Mouse (Mus musculus): ENCODE measurements at regions not wholly inside any gene's neighbourhood (a gene's known extent, or its start where the extent isn't known, plus 50 kb on each side); places are given as distances from the start of the nearest gene placed in this dataset.
A peak's percentile ranks its signal among the peaks of the same experiment; 100 is the strongest.

DNA sequence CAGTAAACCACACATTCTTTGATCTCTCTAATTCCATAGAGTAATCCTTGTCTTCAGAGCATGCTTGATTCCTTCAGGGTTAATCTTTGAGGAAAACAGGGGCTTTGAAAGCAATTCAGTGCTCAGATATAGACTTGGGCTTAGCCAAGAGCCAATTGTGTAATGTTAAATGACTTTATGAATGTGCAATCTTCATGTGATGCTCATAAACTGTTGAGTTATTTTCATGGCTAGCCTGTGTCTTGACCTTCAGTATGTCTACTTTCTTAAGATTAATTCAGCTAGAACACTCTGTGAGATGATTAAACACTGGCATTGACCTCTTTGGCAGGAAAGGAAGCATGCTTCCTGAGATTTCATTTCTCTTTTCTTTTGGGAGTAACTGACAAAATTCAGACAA, 147.8 kb downstream of the Gabrg2 start:
- H3K4me1 ChIP-seq (ENCODE audit: control insufficient read depth, insufficient read depth, low read length), result no peaks in the 10 kb centered on the region
- H3K27me3 ChIP-seq (replicated peaks; ENCODE audit: control insufficient read depth, insufficient read depth, low read length), result no peaks in the 10 kb centered on the region
- H3K27ac ChIP-seq (ENCODE audit: low read length), result no peak overlapping the region
- H3K9me3 ChIP-seq (ENCODE audit: control insufficient read depth, low read length), result no peaks in the 10 kb centered on the region
- H3K4me2 ChIP-seq (ENCODE audit: low read depth, low read length), result no peak overlapping the region
- H3K4me3 ChIP-seq (ENCODE audit: low read length), result no peak overlapping the region
- no peak overlapping the region for H3K9ac ChIP-seq (ENCODE audit: low read depth, low read length)
- no peaks in the 10 kb centered on the region for H3K36me3 ChIP-seq (ENCODE audit: control insufficient read depth, insufficient read depth, low read length)
- peak; percentile 86 for ATAC-seq

- Histone ChIP-seq H3K4me2 (ENCODE audit: low read depth, low read length) (no peak overlapping the region), H3K9ac (ENCODE audit: low read depth, low read length) (no peak overlapping the region), H3K36me3 (ENCODE audit: control insufficient read depth, insufficient read depth, low read length) (no peaks in the 10 kb centered on the region), H3K4me3 (ENCODE audit: low read length) (no peak overlapping the region), H3K27ac (ENCODE audit: low read length) (no peak overlapping the region), H3K9me3 (ENCODE audit: control insufficient read depth, low read length) (no peaks in the 10 kb centered on the region), H3K4me1 (ENCODE audit: control insufficient read depth, insufficient read depth, low read length) (no peaks in the 10 kb centered on the region), H3K27me3 (replicated peaks; ENCODE audit: control insufficient read depth, insufficient read depth, low read length) (no peaks in the 10 kb centered on the region)
- no peak for ATAC-seq
- 56% methylated on average over 2 of the region's 2 CpGs for WGBS
These were observed 174.5 kb downstream of the Gabrg2 start for GRCm38 (mm10) chr11:41825978-41826679.

- ATAC-seq, result no peak
- Histone ChIP-seq H3K4me3 (ENCODE audit: low read length) (no peak overlapping the region), H3K36me3 (ENCODE audit: control insufficient read depth, insufficient read depth, low read length) (no peaks in the 10 kb centered on the region), H3K9me3 (ENCODE audit: control insufficient read depth, low read length) (no peaks in the 10 kb centered on the region), H3K4me2 (ENCODE audit: low read depth, low read length) (no peak overlapping the region), H3K9ac (ENCODE audit: low read depth, low read length) (no peak overlapping the region), H3K27ac (ENCODE audit: low read length) (no peak overlapping the region), H3K27me3 (replicated peaks; ENCODE audit: control insufficient read depth, insufficient read depth, low read length) (no peaks in the 10 kb centered on the region), H3K4me1 (ENCODE audit: control insufficient read depth, insufficient read depth, low read length) (no peaks in the 10 kb centered on the region)
- WGBS, result 91% methylated on average over 2 of the region's 2 CpGs
These were observed 182.6 kb downstream of the Gabrg2 start for GRCm38 (mm10) chr11:41818014-41818413.

DNA sequence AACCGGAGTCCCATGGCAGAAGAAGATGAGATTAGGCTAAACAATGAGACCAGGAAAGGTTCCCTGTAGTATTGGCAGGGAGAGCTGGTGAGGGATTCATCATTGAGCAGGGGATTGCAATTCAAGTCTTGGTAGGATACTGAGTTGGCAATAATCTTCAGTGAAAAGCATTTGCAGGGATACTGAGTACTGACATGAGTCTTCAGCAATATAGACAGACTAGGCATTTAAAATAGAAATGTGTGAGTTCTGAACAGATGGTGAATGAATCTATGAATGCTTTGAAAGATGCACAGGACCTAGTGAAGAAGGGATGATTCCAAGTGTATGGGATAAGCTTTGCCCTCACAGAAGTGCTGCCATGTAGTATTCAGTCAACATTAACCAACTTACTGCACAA, 187.7 kb downstream of the Gabrg2 start:
- Histone ChIP-seq H3K27ac (ENCODE audit: low read length) (no peak overlapping the region), H3K4me3 (ENCODE audit: low read length) (no peak overlapping the region), H3K36me3 (ENCODE audit: control insufficient read depth, insufficient read depth, low read length) (no peaks in the 10 kb centered on the region), H3K4me2 (ENCODE audit: low read depth, low read length) (no peak overlapping the region), H3K4me1 (ENCODE audit: control insufficient read depth, insufficient read depth, low read length) (no peaks in the 10 kb centered on the region), H3K9ac (ENCODE audit: low read depth, low read length) (no peak overlapping the region), H3K9me3 (ENCODE audit: control insufficient read depth, low read length) (no peaks in the 10 kb centered on the region), H3K27me3 (replicated peaks; ENCODE audit: control insufficient read depth, insufficient read depth, low read length) (no peaks in the 10 kb centered on the region)
- ATAC-seq, result no peak
- WGBS, result 81% methylated on average over 1 of the region's 1 CpGs

DNA sequence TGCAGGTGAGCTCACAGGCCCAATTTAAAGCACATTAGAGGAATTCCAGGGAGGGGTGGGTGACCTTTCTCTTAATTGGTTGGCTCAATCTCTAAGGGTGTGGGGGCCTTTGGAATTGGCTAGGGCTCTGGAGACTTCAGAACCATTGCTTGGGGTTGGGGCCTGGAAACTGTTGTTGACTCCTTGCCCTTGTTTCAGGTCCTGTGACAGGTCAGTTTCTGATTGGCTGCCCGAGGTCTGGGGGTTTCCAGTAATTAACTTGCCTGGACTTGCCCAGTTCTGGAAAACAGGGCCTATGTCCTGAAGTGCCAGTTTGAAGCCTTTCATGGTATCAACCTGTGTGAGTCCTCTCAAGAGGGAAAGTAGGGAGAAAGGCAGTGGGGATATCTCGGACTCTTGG, 191.8 kb downstream of the Gabrg2 start:
- no peak overlapping the region for H3K9ac ChIP-seq (ENCODE audit: low read depth, low read length)
- no peaks in the 10 kb centered on the region for H3K27me3 ChIP-seq (replicated peaks; ENCODE audit: control insufficient read depth, insufficient read depth, low read length)
- 85% methylated on average over 2 of the region's 2 CpGs for WGBS
- H3K4me3 ChIP-seq (ENCODE audit: low read length), result no peak overlapping the region
- no peak overlapping the region for H3K4me2 ChIP-seq (ENCODE audit: low read depth, low read length)
- no peak overlapping the region for H3K27ac ChIP-seq (ENCODE audit: low read length)
- H3K36me3 ChIP-seq (ENCODE audit: control insufficient read depth, insufficient read depth, low read length), result no peaks in the 10 kb centered on the region
- ATAC-seq, result no peak
- no peaks in the 10 kb centered on the region for H3K9me3 ChIP-seq (ENCODE audit: control insufficient read depth, low read length)
- no peaks in the 10 kb centered on the region for H3K4me1 ChIP-seq (ENCODE audit: control insufficient read depth, insufficient read depth, low read length)

- ATAC-seq, result no peak
- Histone ChIP-seq H3K27ac (ENCODE audit: low read length) (no peak overlapping the region), H3K4me3 (ENCODE audit: low read length) (no peak overlapping the region), H3K27me3 (replicated peaks; ENCODE audit: control insufficient read depth, insufficient read depth, low read length) (no peaks in the 10 kb centered on the region), H3K9ac (ENCODE audit: low read depth, low read length) (no peak overlapping the region), H3K36me3 (ENCODE audit: control insufficient read depth, insufficient read depth, low read length) (no peaks in the 10 kb centered on the region), H3K4me1 (ENCODE audit: control insufficient read depth, insufficient read depth, low read length) (no peaks in the 10 kb centered on the region), H3K9me3 (ENCODE audit: control insufficient read depth, low read length) (no peaks in the 10 kb centered on the region), H3K4me2 (ENCODE audit: low read depth, low read length) (no peak overlapping the region)
- 71% methylated on average over 3 of the region's 3 CpGs for WGBS
These were observed 208.5 kb downstream of the Gabrg2 start for GRCm38 (mm10) chr11:41792206-41792605.
